Mouse (Mus musculus) limb, embryonic 11.5 days (tissue): ENCODE measurements around the gene Leng8. TPM values are rescaled to one million over a fixed set of nuclear protein-coding genes. Genes with fewer than 3 reads are reported as not detected.

ENCODE experiments used
- ATAC-seq: fragments of 200-750 bp; cut with Nextera tagmentation; 2 replicates; pipeline ENCODE4 v1.8.0; 2017; ENCODE audit warnings: low read depth; ENCODE audit not compliant: insufficient number of reproducible peaks, low FRiP score, low TSS enrichment
- DNase-seq: peaks from one replicate; pipeline ENCODE4 v3.0.0-alpha.2; 2015; ENCODE audit warnings: low spot score
- H3K27ac ChIP-seq: fragments of 300-500 bp; sonication (generic); replicated peaks from 2 replicates; pipeline ENCODE4 v1.5.1; 2014; ENCODE audit warnings: low read depth, mild to moderate bottlenecking, low read length
- H3K27me3 ChIP-seq: fragments of 300-500 bp; sonication (generic); 2 replicates; pipeline ENCODE4 v1.6.1; 2014; ENCODE audit warnings: mild to moderate bottlenecking, low read length, mixed read lengths; ENCODE audit not compliant: control insufficient read depth, insufficient read depth
- H3K36me3 ChIP-seq: fragments of 300-500 bp; sonication (generic); 2 replicates; pipeline ENCODE4 v1.6.1; 2014; ENCODE audit warnings: mild to moderate bottlenecking, low read length, moderate library complexity, mixed read lengths; ENCODE audit not compliant: control insufficient read depth, insufficient read depth
- H3K4me1 ChIP-seq: fragments of 300-500 bp; sonication (generic); 2 replicates; pipeline ENCODE4 v1.6.1; 2014; ENCODE audit warnings: low read length, mixed read lengths; ENCODE audit not compliant: control insufficient read depth, insufficient read depth
- H3K4me2 ChIP-seq: fragments of 300-500 bp; sonication (generic); 2 replicates; pipeline ENCODE4 v1.6.1; 2014; ENCODE audit warnings: low read depth, mild to moderate bottlenecking, moderate library complexity; ENCODE audit not compliant: severe bottlenecking
- H3K4me3 ChIP-seq: fragments of 300-500 bp; sonication (generic); 2 replicates; pipeline ENCODE4 v1.5.1; 2014; ENCODE audit warnings: low read depth, low read length
- H3K9ac ChIP-seq: fragments of 300-500 bp; sonication (generic); 2 replicates; pipeline ENCODE4 v1.6.1; 2014; ENCODE audit warnings: mild to moderate bottlenecking, low read length
- H3K9me3 ChIP-seq: fragments of 300-500 bp; sonication (generic); 2 replicates; pipeline ENCODE4 v1.6.1; 2016; ENCODE audit warnings: low read length; ENCODE audit not compliant: control insufficient read depth
- WGBS: fragments of 180-500 bp; shearing (Covaris S2); extraction: QIAGEN DNeasy Blood & Tissue Kit; methylation state at CpG from one replicate; pipeline ENCODE4 v1.1.7; 2014; 5-methylcytosine and 5-hydroxymethylcytosine counted together
- polyA plus RNA-seq: library from polyadenylated mRNA; unstranded; fragments of >200 nt; fragmentation: Nextera tagmentation; extraction: Ambion mirVana; gene quantifications from 2 replicates; pipeline ENCODE4 v1.2.1, GENCODE M21; 2014

The Leng8 gene
- polyA plus RNA-seq, 1 experiment from 2014 or later = 49.7 TPM

GRCm38 (mm10) chr7:4147371-4147770, 10.5 kb downstream of the Leng8 start:
- H3K27ac ChIP-seq = no peak overlapping the region
- H3K9ac ChIP-seq = no peak overlapping the region
- no peak for DNase-seq
- H3K4me2 ChIP-seq = no peak overlapping the region
- no peak overlapping the region for H3K4me3 ChIP-seq
- ATAC-seq = no peak
- peaks cover 39% of the 10 kb centered on the region for H3K36me3 ChIP-seq
- 91% methylated on average over 20 of the region's 20 CpGs for WGBS
- H3K9me3 ChIP-seq = peaks cover 2% of the 10 kb centered on the region; the same call in 1 of the 2 replicates
- peaks cover 15% of the 10 kb centered on the region for H3K27me3 ChIP-seq
- H3K4me1 ChIP-seq = peaks cover 7% of the 10 kb centered on the region; the same call in 1 of the 2 replicates

GRCm38 (mm10) chr7:4147836-4148235, 11.0 kb downstream of the Leng8 start:
- Histone ChIP-seq H3K4me3 (no peak overlapping the region), H3K27ac (no peak overlapping the region), H3K9me3 (peaks cover 2% of the 10 kb centered on the region; the same call in 1 of the 2 replicates), H3K27me3 (peaks cover 15% of the 10 kb centered on the region), H3K4me2 (no peak overlapping the region), H3K36me3 (peaks cover 35% of the 10 kb centered on the region), H3K4me1 (peaks cover 7% of the 10 kb centered on the region; the same call in 1 of the 2 replicates), H3K9ac (no peak overlapping the region)
- 85% methylated on average over 4 of the region's 4 CpGs for WGBS
- DNase-seq (no peak), ATAC-seq (no peak)

- peak overlapping the region; percentile 55; the same call in 1 of the 2 replicates for H3K9ac ChIP-seq
- no peak for DNase-seq
- H3K9me3 ChIP-seq = peaks cover 2% of the 10 kb centered on the region; the same call in 1 of the 2 replicates
- peaks cover 7% of the 10 kb centered on the region; the same call in 1 of the 2 replicates for H3K4me1 ChIP-seq
- H3K27me3 ChIP-seq = peaks cover 15% of the 10 kb centered on the region
- ATAC-seq = peak; percentile 1; the same call in 1 of the 2 replicates
- peak overlapping the region; percentile 72 for H3K4me3 ChIP-seq
- peaks cover 27% of the 10 kb centered on the region for H3K36me3 ChIP-seq
- 27% methylated on average over 18 of the region's 18 CpGs for WGBS
- H3K27ac ChIP-seq = peak overlapping the region; percentile 36; the same call in 1 of the 2 replicates
- peak overlapping the region; percentile 89 for H3K4me2 ChIP-seq
Measured at GRCm38 (mm10) chr7:4148341-4149208, 11.7 kb downstream of the Leng8 start.

- DNase-seq (peak; percentile 74), ATAC-seq (peak; percentile 58)
- H3K9me3 ChIP-seq = peaks cover 2% of the 10 kb centered on the region; the same call in 1 of the 2 replicates
- H3K27me3 ChIP-seq = peaks cover 15% of the 10 kb centered on the region
- WGBS = under 1% methylated on average over 64 of the region's 64 CpGs
- H3K9ac ChIP-seq = peak overlapping the region; percentile 55
- H3K4me2 ChIP-seq = peak overlapping the region; percentile 89
- H3K4me3 ChIP-seq = peak overlapping the region; percentile 72
- peaks cover 7% of the 10 kb centered on the region; the same call in 1 of the 2 replicates for H3K4me1 ChIP-seq
- H3K36me3 ChIP-seq = peaks cover 24% of the 10 kb centered on the region
- peak overlapping the region; percentile 36; the same call in 1 of the 2 replicates for H3K27ac ChIP-seq
Measured at GRCm38 (mm10) chr7:4149209-4150054, 12.6 kb downstream of the Leng8 start.

GRCm38 (mm10) chr7:4150059-4150541, 13.3 kb downstream of the Leng8 start, which contains the start of gene Leng9:
TSS of gene Leng9 (minus strand) at chr7:4150374.
- Histone ChIP-seq H3K9me3 (peaks cover 2% of the 10 kb centered on the region; the same call in 1 of the 2 replicates), H3K36me3 (peaks cover 17% of the 10 kb centered on the region), H3K4me2 (peak within 1 kb of the TSS; percentile 89), H3K9ac (peak within 1 kb of the TSS; percentile 55), H3K4me3 (peak within 1 kb of the TSS; percentile 72), H3K4me1 (peaks cover 7% of the 10 kb centered on the region; the same call in 1 of the 2 replicates), H3K27ac (peak within 1 kb of the TSS; percentile 36; the same call in 1 of the 2 replicates), H3K27me3 (peaks cover 15% of the 10 kb centered on the region)
- 2% methylated on average over 14 of the region's 14 CpGs for WGBS
- no peak for DNase-seq
- ATAC-seq = peak; percentile 38; the same call in 1 of the 2 replicates

GRCm38 (mm10) chr7:4150811-4151221, 14.0 kb downstream of the Leng8 start:
- H3K36me3 ChIP-seq = peaks cover 12% of the 10 kb centered on the region; the same call in 1 of the 2 replicates
- H3K4me3 ChIP-seq = no peak overlapping the region
- peaks cover 15% of the 10 kb centered on the region for H3K27me3 ChIP-seq
- peaks cover 2% of the 10 kb centered on the region; the same call in 1 of the 2 replicates for H3K9me3 ChIP-seq
- ATAC-seq (no peak), DNase-seq (no peak)
- H3K9ac ChIP-seq = no peak overlapping the region
- no peak overlapping the region for H3K27ac ChIP-seq
- H3K4me1 ChIP-seq = peaks cover 7% of the 10 kb centered on the region; the same call in 1 of the 2 replicates
- peak overlapping the region; percentile 89; the same call in 1 of the 2 replicates for H3K4me2 ChIP-seq
- 9% methylated on average over 14 of the region's 14 CpGs for WGBS

- H3K27ac ChIP-seq = no peak overlapping the region
- H3K4me1 ChIP-seq = peaks cover 7% of the 10 kb centered on the region; the same call in 1 of the 2 replicates
- H3K9me3 ChIP-seq = peaks cover 2% of the 10 kb centered on the region; the same call in 1 of the 2 replicates
- H3K4me3 ChIP-seq = no peak overlapping the region
- 14% methylated on average over 22 of the region's 22 CpGs for WGBS
- no peak overlapping the region for H3K4me2 ChIP-seq
- DNase-seq (no peak), ATAC-seq (no peak)
- peaks cover 7% of the 10 kb centered on the region; the same call in 1 of the 2 replicates for H3K36me3 ChIP-seq
- H3K27me3 ChIP-seq = peaks cover 15% of the 10 kb centered on the region
- H3K9ac ChIP-seq = no peak overlapping the region
Measured at GRCm38 (mm10) chr7:4151241-4151640, 14.4 kb downstream of the Leng8 start.
